Mouse (Mus musculus): Measurements from ENCODE around the gene Myl4.

GRCm38 (mm10) chr11:104578074-104578473, 27.6 kb downstream of the Myl4 start:
- TF ChIP-seq CTCF (conservative IDR thresholded peaks at IDR 0.05; ENCODE audit: low read length), result no peak
- TF ChIP-seq NANOG (IDR thresholded peaks at IDR 0.05; ENCODE audit: borderline replicate concordance, low read length), result no peak
- no peak for TF ChIP-seq POU5F1 (IDR thresholded peaks at IDR 0.05; ENCODE audit: borderline replicate concordance, low read length)
